Mouse (Mus musculus) hindbrain, embryonic 12.5 days (tissue): ENCODE measurements at regions not wholly inside any gene's neighbourhood (a gene's known extent, or its start where the extent isn't known, plus 50 kb on each side); places are given as distances from the start of the nearest gene placed in this dataset.

Experiments used
- ATAC-seq: fragments of 200-750 bp; cut with Nextera tagmentation; 2 replicates; pipeline ENCODE4 v1.8.0; 2017; ENCODE audit warnings: moderate TSS enrichment; ENCODE audit not compliant: low FRiP score
- H3K27ac ChIP-seq: fragments of 300-500 bp; sonication (generic); 2 replicates; pipeline ENCODE4 v1.5.1; 2016; ENCODE audit warnings: mild to moderate bottlenecking
- H3K27me3 ChIP-seq: fragments of 300-500 bp; sonication (generic); 2 replicates; pipeline ENCODE4 v1.6.1; 2016; ENCODE audit warnings: mild to moderate bottlenecking
- H3K36me3 ChIP-seq: fragments of 300-500 bp; sonication (generic); 2 replicates; pipeline ENCODE4 v1.6.1; 2016; ENCODE audit warnings: mild to moderate bottlenecking
- H3K4me1 ChIP-seq: fragments of 300-500 bp; sonication (generic); 2 replicates; pipeline ENCODE4 v1.6.1; 2016
- H3K4me2 ChIP-seq: fragments of 300-500 bp; sonication (generic); replicated peaks from 2 replicates; pipeline ENCODE4 v1.6.1; 2016; ENCODE audit warnings: mild to moderate bottlenecking
- H3K4me3 ChIP-seq: fragments of 300-500 bp; sonication (generic); 2 replicates; pipeline ENCODE4 v1.5.1; 2016; ENCODE audit warnings: mild to moderate bottlenecking
- H3K9ac ChIP-seq: fragments of 300-500 bp; sonication (generic); 2 replicates; pipeline ENCODE4 v1.6.1; 2016; ENCODE audit warnings: mild to moderate bottlenecking, moderate library complexity
- H3K9me3 ChIP-seq: fragments of 300-500 bp; sonication (generic); replicated peaks from 2 replicates; pipeline ENCODE4 v1.6.1; 2016; ENCODE audit warnings: mild to moderate bottlenecking
- WGBS: fragments of 180-500 bp; shearing (Covaris S2); methylation state at CpG from one replicate; pipeline ENCODE4 v1.1.7; 2016; 5-methylcytosine and 5-hydroxymethylcytosine counted together

GRCm38 (mm10) chr8:41556819-41557218 lies 139.9 kb upstream of the Frg1 start:
- H3K4me3 ChIP-seq, result no peak overlapping the region
- H3K27ac ChIP-seq, result no peak overlapping the region
- WGBS, result 73% methylated on average over 3 of the region's 3 CpGs
- H3K4me1 ChIP-seq, result no peaks in the 10 kb centered on the region
- H3K36me3 ChIP-seq, result no peaks in the 10 kb centered on the region
- no peak overlapping the region for H3K9ac ChIP-seq
- H3K27me3 ChIP-seq, result no peaks in the 10 kb centered on the region
- H3K9me3 ChIP-seq, result no peaks in the 10 kb centered on the region
- H3K4me2 ChIP-seq, result no peak overlapping the region
- no peak for ATAC-seq

- H3K9ac ChIP-seq, result no peak overlapping the region
- no peaks in the 10 kb centered on the region for H3K27me3 ChIP-seq
- no peak overlapping the region for H3K4me2 ChIP-seq
- no peak overlapping the region for H3K4me3 ChIP-seq
- no peaks in the 10 kb centered on the region for H3K36me3 ChIP-seq
- ATAC-seq, result no peak
- H3K4me1 ChIP-seq, result no peaks in the 10 kb centered on the region
- no peak overlapping the region for H3K27ac ChIP-seq
- H3K9me3 ChIP-seq, result no peaks in the 10 kb centered on the region
- WGBS, result 69% methylated on average over 8 of the region's 8 CpGs
Measured at GRCm38 (mm10) chr8:41552747-41553534, 136.1 kb upstream of the Frg1 start.

GRCm38 (mm10) chr8:41551925-41552414 lies 135.1 kb upstream of the Frg1 start:
- no peaks in the 10 kb centered on the region for H3K4me1 ChIP-seq
- no peaks in the 10 kb centered on the region for H3K9me3 ChIP-seq
- 79% methylated on average over 15 of the region's 15 CpGs for WGBS
- ATAC-seq, result no peak
- H3K27ac ChIP-seq, result no peak overlapping the region
- H3K9ac ChIP-seq, result no peak overlapping the region
- no peaks in the 10 kb centered on the region for H3K36me3 ChIP-seq
- H3K27me3 ChIP-seq, result no peaks in the 10 kb centered on the region
- H3K4me3 ChIP-seq, result no peak overlapping the region
- no peak overlapping the region for H3K4me2 ChIP-seq

GRCm38 (mm10) chr8:41550095-41550420 lies 133.2 kb upstream of the Frg1 start:
- no peak for ATAC-seq
- no peak overlapping the region for H3K4me3 ChIP-seq
- H3K9me3 ChIP-seq, result no peaks in the 10 kb centered on the region
- no peak overlapping the region for H3K4me2 ChIP-seq
- no peaks in the 10 kb centered on the region for H3K4me1 ChIP-seq
- H3K9ac ChIP-seq, result no peak overlapping the region
- H3K27me3 ChIP-seq, result no peaks in the 10 kb centered on the region
- no peak overlapping the region for H3K27ac ChIP-seq
- WGBS, result 74% methylated on average over 2 of the region's 2 CpGs
- H3K36me3 ChIP-seq, result no peaks in the 10 kb centered on the region

GRCm38 (mm10) chr8:41549220-41550094 lies 132.6 kb upstream of the Frg1 start:
- no peaks in the 10 kb centered on the region for H3K4me1 ChIP-seq
- WGBS, result 71% methylated on average over 25 of the region's 25 CpGs
- H3K9ac ChIP-seq, result no peak overlapping the region
- H3K27ac ChIP-seq, result no peak overlapping the region
- ATAC-seq, result no peak
- no peaks in the 10 kb centered on the region for H3K36me3 ChIP-seq
- H3K4me3 ChIP-seq, result no peak overlapping the region
- H3K9me3 ChIP-seq, result no peaks in the 10 kb centered on the region
- no peak overlapping the region for H3K4me2 ChIP-seq
- no peaks in the 10 kb centered on the region for H3K27me3 ChIP-seq

GRCm38 (mm10) chr8:41547730-41548368 lies 131.0 kb upstream of the Frg1 start:
- H3K27ac ChIP-seq, result no peak overlapping the region
- H3K4me2 ChIP-seq, result no peak overlapping the region
- no peaks in the 10 kb centered on the region for H3K36me3 ChIP-seq
- no peak for ATAC-seq
- no peak overlapping the region for H3K9ac ChIP-seq
- no peak overlapping the region for H3K4me3 ChIP-seq
- H3K9me3 ChIP-seq, result no peaks in the 10 kb centered on the region
- H3K27me3 ChIP-seq, result no peaks in the 10 kb centered on the region
- H3K4me1 ChIP-seq, result no peaks in the 10 kb centered on the region
- WGBS, result 77% methylated on average over 7 of the region's 7 CpGs

- H3K27ac ChIP-seq, result no peak overlapping the region
- no peaks in the 10 kb centered on the region for H3K27me3 ChIP-seq
- H3K4me2 ChIP-seq, result no peak overlapping the region
- no peaks in the 10 kb centered on the region for H3K36me3 ChIP-seq
- no peak for ATAC-seq
- no peak overlapping the region for H3K9ac ChIP-seq
- H3K4me3 ChIP-seq, result no peak overlapping the region
- 90% methylated on average over 5 of the region's 5 CpGs for WGBS
- no peaks in the 10 kb centered on the region for H3K4me1 ChIP-seq
- no peaks in the 10 kb centered on the region for H3K9me3 ChIP-seq
Measured at GRCm38 (mm10) chr8:41532212-41532611, 115.3 kb upstream of the Frg1 start.

- Histone ChIP-seq H3K36me3 (no peaks in the 10 kb centered on the region), H3K27me3 (no peaks in the 10 kb centered on the region), H3K4me2 (no peak overlapping the region), H3K9ac (no peak overlapping the region), H3K4me1 (no peaks in the 10 kb centered on the region), H3K9me3 (no peaks in the 10 kb centered on the region), H3K27ac (no peak overlapping the region), H3K4me3 (no peak overlapping the region)
- whole genome bisulfite sequencing, result 88% methylated on average over 8 of the region's 8 CpGs
- no peak for ATAC-seq
Measured at GRCm38 (mm10) chr8:41529581-41529980, 112.7 kb upstream of the Frg1 start.

- Histone ChIP-seq H3K4me1 (no peaks in the 10 kb centered on the region), H3K9me3 (no peaks in the 10 kb centered on the region), H3K4me3 (no peak overlapping the region), H3K27ac (no peak overlapping the region), H3K27me3 (no peaks in the 10 kb centered on the region), H3K36me3 (no peaks in the 10 kb centered on the region), H3K4me2 (no peak overlapping the region), H3K9ac (no peak overlapping the region)
- WGBS, result 75% methylated on average over 7 of the region's 7 CpGs
- ATAC-seq, result no peak
Measured at GRCm38 (mm10) chr8:41526283-41526682, 109.4 kb upstream of the Frg1 start.

- no peaks in the 10 kb centered on the region for H3K9me3 ChIP-seq
- H3K4me2 ChIP-seq, result no peak overlapping the region
- no peak overlapping the region for H3K9ac ChIP-seq
- H3K27me3 ChIP-seq, result no peaks in the 10 kb centered on the region
- no peaks in the 10 kb centered on the region for H3K36me3 ChIP-seq
- H3K27ac ChIP-seq, result no peak overlapping the region
- 86% methylated on average over 5 of the region's 5 CpGs for WGBS
- no peak overlapping the region for H3K4me3 ChIP-seq
- no peaks in the 10 kb centered on the region for H3K4me1 ChIP-seq
- no peak for ATAC-seq
Measured at GRCm38 (mm10) chr8:41485163-41485562, 68.3 kb upstream of the Frg1 start.

GRCm38 (mm10) chr8:41483297-41483696 lies 66.4 kb upstream of the Frg1 start:
- Histone ChIP-seq H3K9me3 (no peaks in the 10 kb centered on the region), H3K9ac (no peak overlapping the region), H3K4me3 (no peak overlapping the region), H3K4me1 (no peaks in the 10 kb centered on the region), H3K27ac (no peak overlapping the region), H3K36me3 (no peaks in the 10 kb centered on the region), H3K27me3 (no peaks in the 10 kb centered on the region), H3K4me2 (no peak overlapping the region)
- no peak for ATAC-seq
- WGBS, result 71% methylated on average over 3 of the region's 3 CpGs

- 73% methylated on average over 8 of the region's 8 CpGs for WGBS
- H3K27me3 ChIP-seq, result no peaks in the 10 kb centered on the region
- ATAC-seq, result no peak
Measured at GRCm38 (mm10) chr8:41472992-41473699, 56.3 kb upstream of the Frg1 start.

More at GRCm38 (mm10) chr8:41472992-41473699, 56.3 kb upstream of the Frg1 start:
- H3K36me3 ChIP-seq, result no peaks in the 10 kb centered on the region
- H3K9me3 ChIP-seq, result no peaks in the 10 kb centered on the region
- H3K4me3 ChIP-seq, result no peak overlapping the region
- no peak overlapping the region for H3K4me2 ChIP-seq
- no peaks in the 10 kb centered on the region for H3K4me1 ChIP-seq
- H3K9ac ChIP-seq, result no peak overlapping the region
- no peak overlapping the region for H3K27ac ChIP-seq
